Mouse (Mus musculus) c-Kit-positive CD71-positive TER-119-negative erythroid progenitor cells, embryonic 14.5 days (primary cell): ENCODE results near the gene 4921511M17Rik.
"Not testable (repeated sequence)": the region's sequence is repeated elsewhere in the genome, so short reads cannot be mapped to it uniquely, and the experiment has no call there.

Experiments
- DNase-seq: peaks from one replicate; pipeline ENCODE4 v3.0.0-alpha.2; 2013; ENCODE audit warnings: low read depth

The 4921511M17Rik gene

GRCm38 (mm10) chrX:154033727-154034126 lies at the start of gene 4921511M17Rik:
4921511M17Rik (minus strand) TSS chrX:154033827.
- not testable (repeated sequence) for DNase-seq

- DNase-seq: not testable (repeated sequence)
These were observed 21.3 kb upstream of the 4921511M17Rik start, which contains the start of gene Gm10057 for GRCm38 (mm10) chrX:154054939-154055338. Gm10057 (minus strand) TSS chrX:154055039.

GRCm38 (mm10) chrX:154012540-154012939 lies 21.1 kb downstream of the 4921511M17Rik start, which contains the start of gene Samt1:
Samt1 (minus strand) TSS chrX:154012640.
- DNase-seq: not testable (repeated sequence)

- DNase-seq: not testable (repeated sequence)
These were observed 56.7 kb downstream of the 4921511M17Rik start for GRCm38 (mm10) chrX:153976914-153977313.

- not testable (repeated sequence) for DNase-seq
These were observed 57.2 kb downstream of the 4921511M17Rik start for GRCm38 (mm10) chrX:153976467-153976866.

GRCm38 (mm10) chrX:153974450-153974849 lies 59.2 kb downstream of the 4921511M17Rik start:
- DNase-seq: no peak
